Mouse (Mus musculus): ENCODE results near the gene Rln1.

Rln1 gene

GRCm38 (mm10) chr19:29334068-29334745 lies at the start of gene Rln1:
Gene Rln1 (minus strand): TSS chr19:29334670.
- peak; percentile 29 for DNase-seq (ENCODE audit: low read depth, low spot score)

GRCm38 (mm10) chr19:29383368-29383767 lies 48.9 kb upstream of the Rln1 start:
- no peak for DNase-seq (ENCODE audit: low read depth, low spot score)

GRCm38 (mm10) chr19:29379839-29380603 lies 45.6 kb upstream of the Rln1 start:
- DNase-seq (ENCODE audit: low read depth, low spot score): no peak

- DNase-seq (ENCODE audit: low read depth, low spot score): no peak
Measured at GRCm38 (mm10) chr19:29376382-29376781, 41.9 kb upstream of the Rln1 start.

- DNase-seq (ENCODE audit: low read depth, low spot score): no peak
Measured at GRCm38 (mm10) chr19:29374947-29375346, 40.5 kb upstream of the Rln1 start.

GRCm38 (mm10) chr19:29373438-29373837 lies 39.0 kb upstream of the Rln1 start:
- DNase-seq (ENCODE audit: low read depth, low spot score): no peak

- no peak for DNase-seq (ENCODE audit: low read depth, low spot score)
Measured at GRCm38 (mm10) chr19:29372621-29373020, 38.2 kb upstream of the Rln1 start.

GRCm38 (mm10) chr19:29372138-29372537 lies 37.7 kb upstream of the Rln1 start:
- no peak for DNase-seq (ENCODE audit: low read depth, low spot score)

- DNase-seq (ENCODE audit: low read depth, low spot score): no peak
Measured at GRCm38 (mm10) chr19:29371284-29372081, 37.0 kb upstream of the Rln1 start.

GRCm38 (mm10) chr19:29370545-29371283 lies 36.2 kb upstream of the Rln1 start:
- no peak for DNase-seq (ENCODE audit: low read depth, low spot score)

GRCm38 (mm10) chr19:29370112-29370511 lies 35.6 kb upstream of the Rln1 start:
- DNase-seq (ENCODE audit: low read depth, low spot score): no peak

- no peak for DNase-seq (ENCODE audit: low read depth, low spot score)
Measured at GRCm38 (mm10) chr19:29368671-29369309, 34.3 kb upstream of the Rln1 start.

- no peak for DNase-seq (ENCODE audit: low read depth, low spot score)
Measured at GRCm38 (mm10) chr19:29368041-29368440, 33.6 kb upstream of the Rln1 start.

- DNase-seq (ENCODE audit: low read depth, low spot score): no peak
Measured at GRCm38 (mm10) chr19:29366969-29367622, 32.6 kb upstream of the Rln1 start, which contains the start of the genes Plgrkt and Cd274. Gene Plgrkt (minus strand): TSS chr19:29367390. Gene Cd274 (plus strand): TSS chr19:29367455.

GRCm38 (mm10) chr19:29366226-29366968 lies 31.9 kb upstream of the Rln1 start:
- DNase-seq (ENCODE audit: low read depth, low spot score): no peak

GRCm38 (mm10) chr19:29365105-29365504 lies 30.6 kb upstream of the Rln1 start:
- no peak for DNase-seq (ENCODE audit: low read depth, low spot score)

- DNase-seq (ENCODE audit: low read depth, low spot score): no peak
Measured at GRCm38 (mm10) chr19:29364076-29364475, 29.6 kb upstream of the Rln1 start.

- no peak for DNase-seq (ENCODE audit: low read depth, low spot score)
Measured at GRCm38 (mm10) chr19:29363557-29363956, 29.1 kb upstream of the Rln1 start.

- DNase-seq (ENCODE audit: low read depth, low spot score): no peak
Measured at GRCm38 (mm10) chr19:29362173-29362930, 27.9 kb upstream of the Rln1 start.
